Mouse (Mus musculus): ENCODE results near the gene Nostrin.

GRCm38 (mm10) chr2:69104511-69105145 lies 31.0 kb upstream of the Nostrin start:
- TF ChIP-seq RAD21 (IDR thresholded peaks at IDR 0.05; ENCODE audit: low read depth, low read length): no peak
- no peak for TF ChIP-seq POLR2A (IDR thresholded peaks at IDR 0.05; ENCODE audit: low read depth, low read length)
- no peak for TF ChIP-seq EP300 (IDR thresholded peaks at IDR 0.05; ENCODE audit: low read length)
- no peak for TF ChIP-seq JUN (IDR thresholded peaks at IDR 0.05; ENCODE audit: insufficient read depth, low read depth, low read length)
- TF ChIP-seq ELF1 (IDR thresholded peaks at IDR 0.05; ENCODE audit: low read depth, low read length): no peak
- no peak for TF ChIP-seq NELFE (IDR thresholded peaks at IDR 0.05; ENCODE audit: low read depth, low read length)

Data from CH12.LX (cell line).